ENCODE assay signal across 22 mouse cellular contexts in genomic region chr4:106730814-106731213, GRCm38 (mm10). TPM values are rescaled to one million over a fixed set of nuclear protein-coding genes. Genes with fewer than 3 reads are reported as not detected.
DNase-seq lines count a peak whose midpoint lies in the region; ATAC-seq and TF ChIP-seq lines count a peak whose summit lies in the region.
"Had no signal": no experiment of that assay in that cellular context is flagged by ENCODE, and none has a peak within 500 bp of the region (broad histone marks: within the 10 kb centered on the region; RNA-seq: fewer than 3 reads in every experiment).

Gene Mroh7, minus strand, starts transcription at chr4:106730925.

- H3K79me2 ChIP-seq in liver, adult 2 months (ENCODE audit: control insufficient read depth, insufficient read depth, low read length) = no peaks in the 10 kb centered on the region

- no peaks in the 10 kb centered on the region for H3K4me1 ChIP-seq in forebrain, postnatal 0 days (ENCODE audit: insufficient read depth)
- H3K4me1 ChIP-seq in forebrain, embryonic 14.5 days (ENCODE audit: control insufficient read depth, insufficient read depth, low read length) = no peaks in the 10 kb centered on the region
- H3K4me1 ChIP-seq in liver, adult 2 months (ENCODE audit: control insufficient read depth, insufficient read depth, low read length) = no peaks in the 10 kb centered on the region
- no peaks in the 10 kb centered on the region for H3K4me1 ChIP-seq in heart, embryonic 12.5 days (replicated peaks)
- H3K4me1 ChIP-seq: hindbrain, embryonic 10.5 days; liver, embryonic 12.5 days had no signal

- H3K9ac ChIP-seq in forebrain, postnatal 0 days = no peak within 1 kb of the TSS
- no peak within 1 kb of the TSS for H3K9ac ChIP-seq in forebrain, embryonic 14.5 days (ENCODE audit: low read length)
- no peak within 1 kb of the TSS for H3K9ac ChIP-seq in liver, adult 2 months (ENCODE audit: low read depth, low read length)
- H3K9ac ChIP-seq in heart, embryonic 12.5 days = no peak within 1 kb of the TSS
- H3K9ac ChIP-seq: liver, embryonic 12.5 days had no signal

- no peak within 1 kb of the TSS for H3K4me2 ChIP-seq in forebrain, postnatal 0 days (ENCODE audit: low read depth)
- H3K4me2 ChIP-seq in forebrain, embryonic 14.5 days (ENCODE audit: low read length) = no peak within 1 kb of the TSS
- H3K4me2 ChIP-seq in heart, embryonic 12.5 days = no peak within 1 kb of the TSS
- H3K4me2 ChIP-seq: liver, embryonic 12.5 days had no signal

- WGBS in forebrain, postnatal 0 days = 77% methylated on average over 7 of the region's 7 CpGs
- WGBS in forebrain, embryonic 14.5 days = 81% methylated on average over 7 of the region's 7 CpGs
- WGBS in liver, adult 2 months = 44% methylated on average over 7 of the region's 7 CpGs
- 75% methylated on average over 7 of the region's 7 CpGs for WGBS in heart, embryonic 12.5 days

- no peak within 1 kb of the TSS for H3K27ac ChIP-seq in forebrain, postnatal 0 days (ENCODE audit: low read depth, low read length)
- H3K27ac ChIP-seq in forebrain, embryonic 14.5 days (ENCODE audit: low read depth, low read length) = no peak within 1 kb of the TSS
- H3K27ac ChIP-seq in liver, adult 2 months (replicated peaks; ENCODE audit: insufficient read depth, low read depth, low read length) = no peak within 1 kb of the TSS
- H3K27ac ChIP-seq in heart, embryonic 12.5 days (ENCODE audit: poor library complexity, severe bottlenecking) = no peak within 1 kb of the TSS
- H3K27ac ChIP-seq: forebrain, embryonic 10.5 days; hindbrain, embryonic 10.5 days; hindbrain, postnatal 0 days; limb, embryonic 10.5 days; liver, embryonic 12.5 days had no signal

- ATAC-seq in forebrain, postnatal 0 days = no peak
- no peak for ATAC-seq in forebrain, embryonic 14.5 days
- no peak for ATAC-seq in heart, embryonic 12.5 days (ENCODE audit: insufficient number of reproducible peaks, low FRiP score)
- ATAC-seq: hindbrain, postnatal 0 days; liver, embryonic 12.5 days had no signal

- no peak for TF ChIP-seq POLR2A in liver, adult 2 months (IDR thresholded peaks at IDR 0.05; ENCODE audit: extremely low read depth, insufficient read depth, low read length)

- no peaks in the 10 kb centered on the region for H3K9me3 ChIP-seq in forebrain, postnatal 0 days (ENCODE audit: low read length)
- no peaks in the 10 kb centered on the region for H3K9me3 ChIP-seq in forebrain, embryonic 14.5 days (replicated peaks; ENCODE audit: control insufficient read depth, low read length)
- no peaks in the 10 kb centered on the region for H3K9me3 ChIP-seq in heart, embryonic 12.5 days (replicated peaks)
- H3K9me3 ChIP-seq: forebrain, embryonic 10.5 days; hindbrain, embryonic 10.5 days; limb, embryonic 10.5 days; liver, embryonic 12.5 days; megakaryocyte, embryonic 14.5 days had no signal

- H3K36me3 ChIP-seq in forebrain, postnatal 0 days (ENCODE audit: insufficient read depth) = no peaks in the 10 kb centered on the region
- no peaks in the 10 kb centered on the region for H3K36me3 ChIP-seq in forebrain, embryonic 14.5 days (ENCODE audit: control insufficient read depth, insufficient read depth, low read length)
- no peaks in the 10 kb centered on the region for H3K36me3 ChIP-seq in liver, adult 2 months (ENCODE audit: control insufficient read depth, insufficient read depth, low read length)
- no peaks in the 10 kb centered on the region for H3K36me3 ChIP-seq in heart, embryonic 12.5 days
- H3K36me3 ChIP-seq: forebrain, embryonic 10.5 days; hindbrain, embryonic 10.5 days; limb, embryonic 10.5 days; liver, embryonic 12.5 days had no signal

- DNase-seq in forebrain, postnatal 0 days = no peak
- DNase-seq in forebrain, embryonic 14.5 days (ENCODE audit: low spot score) = no peak
- peak; percentile 54 for DNase-seq in liver, adult 2 months (ENCODE audit: extremely low read depth, low read depth, low spot score)
- no peak for DNase-seq in liver
- peak; percentile 66 for DNase-seq in kidney, postnatal 10 days
- peak; percentile 24 for DNase-seq in yolk sac, embryonic 10.5 days (ENCODE audit: low spot score)
- no peak for DNase-seq in cerebellum, adult 8-10 months
- DNase-seq: adrenal gland, postnatal 14 days; cerebellum, postnatal 10 days; gastrocnemius, postnatal 10 days; heart, adult 11 months; lung, adult 2 months; right cerebral cortex, postnatal 14 days had no signal

- no peak within 1 kb of the TSS for H3K4me3 ChIP-seq in forebrain, postnatal 0 days (ENCODE audit: low read depth, low read length)
- no peak within 1 kb of the TSS for H3K4me3 ChIP-seq in forebrain, embryonic 14.5 days (ENCODE audit: low read depth, low read length)
- no peak within 1 kb of the TSS for H3K4me3 ChIP-seq in liver, adult 2 months (ENCODE audit: insufficient read depth, low read depth, low read length)
- H3K4me3 ChIP-seq in heart, embryonic 12.5 days = no peak within 1 kb of the TSS
- H3K4me3 ChIP-seq: forebrain, embryonic 10.5 days; hindbrain, embryonic 10.5 days; limb, embryonic 10.5 days; liver, embryonic 12.5 days; megakaryocyte, embryonic 14.5 days had no signal

- no peaks in the 10 kb centered on the region for H3K27me3 ChIP-seq in forebrain, postnatal 0 days (ENCODE audit: insufficient read depth, low read length)
- H3K27me3 ChIP-seq in forebrain, embryonic 14.5 days (replicated peaks; ENCODE audit: control insufficient read depth, insufficient read depth, low read length) = no peaks in the 10 kb centered on the region
- no peaks in the 10 kb centered on the region for H3K27me3 ChIP-seq in liver, adult 2 months (ENCODE audit: control insufficient read depth, insufficient read depth, low read length)
- peaks cover 3% of the 10 kb centered on the region for H3K27me3 ChIP-seq in heart, embryonic 12.5 days (replicated peaks)

- 0 out of 2 replicates have a peak, but pooled peaks have one; percentile 5 for TF ChIP-seq CTCF in forebrain, postnatal 0 days (IDR thresholded peaks at IDR 0.05; ENCODE audit: low read depth)
- TF ChIP-seq CTCF in liver, adult 2 months (IDR thresholded peaks at IDR 0.05; ENCODE audit: low read depth, low read length) = no peak

RNA-seq across cellular contexts. Expression of gene Mroh7, which starts in this region (rescaled TPM):
- 0.95 and 1.5 TPM in 2 replicates for total RNA-seq in forebrain, postnatal 0 days (2014; rRNA removed)
- 0.30 and 0.71 TPM in 2 replicates for polyA plus RNA-seq in forebrain, postnatal 0 days (2015; fragmentation: Nextera tagmentation; extraction: Ambion mirVana)
- 0.09 and 0.18 TPM in 2 replicates for polyA plus RNA-seq in forebrain, embryonic 14.5 days (2014; fragmentation: Nextera tagmentation; extraction: Ambion mirVana)
- under 0.01 and 0.27 TPM in 2 replicates for total RNA-seq in liver, adult 2 months (2014; rRNA removed)
- polyA plus RNA-seq in liver, adult 2 months (2012; rRNA removed) = 0.27 and 0.69 TPM in 2 replicates
- polyA plus RNA-seq in heart, embryonic 12.5 days (2016; fragmentation: Nextera tagmentation; extraction: Ambion mirVana) = 0.35 and 0.80 TPM in 2 replicates
- total RNA-seq: neutrophil, adult 5-6 weeks had no signal
- polyA plus RNA-seq: hindbrain, embryonic 10.5 days; thymus, postnatal 0 days had no signal

Comparison
In these comparisons a context has a peak if more than half of its experiments do, and no peak if none do; other contexts are left out.
1. Peak in DNase-seq in liver, adult 2 months; RNA of the gene not detected or under 1 TPM.
2. DNase-seq: peak in kidney, postnatal 10 days (single experiment) and yolk sac, embryonic 10.5 days (single experiment); none in forebrain, postnatal 0 days (single experiment), forebrain, embryonic 14.5 days (single experiment), liver (single experiment) and cerebellum, adult 8-10 months (single experiment).